Mouse (Mus musculus) liver, adult 2 months (tissue): Measurements from ENCODE around the gene Atxn2l.

Source experiments
- CTCF ChIP-seq: fragments of 200-500 bp; IDR thresholded peaks from 2 replicates; pipeline ENCODE4 v1.5.1; 2011; ENCODE audit warnings: low read depth, low read length, control low read depth
- POLR2A ChIP-seq: fragments of 200-500 bp; IDR thresholded peaks from 2 replicates; pipeline ENCODE4 v1.6.1; 2011; ENCODE audit warnings: low read length, control low read depth; ENCODE audit not compliant: insufficient read depth; ENCODE audit errors: extremely low read depth

- no peak for TF ChIP-seq CTCF
- no peak for TF ChIP-seq POLR2A
These were observed 45.0 kb downstream of the Atxn2l start for GRCm38 (mm10) chr7:126458225-126458624.
